8 mouse cellular contexts compared by ENCODE assay signal in the genomic region with DNA sequence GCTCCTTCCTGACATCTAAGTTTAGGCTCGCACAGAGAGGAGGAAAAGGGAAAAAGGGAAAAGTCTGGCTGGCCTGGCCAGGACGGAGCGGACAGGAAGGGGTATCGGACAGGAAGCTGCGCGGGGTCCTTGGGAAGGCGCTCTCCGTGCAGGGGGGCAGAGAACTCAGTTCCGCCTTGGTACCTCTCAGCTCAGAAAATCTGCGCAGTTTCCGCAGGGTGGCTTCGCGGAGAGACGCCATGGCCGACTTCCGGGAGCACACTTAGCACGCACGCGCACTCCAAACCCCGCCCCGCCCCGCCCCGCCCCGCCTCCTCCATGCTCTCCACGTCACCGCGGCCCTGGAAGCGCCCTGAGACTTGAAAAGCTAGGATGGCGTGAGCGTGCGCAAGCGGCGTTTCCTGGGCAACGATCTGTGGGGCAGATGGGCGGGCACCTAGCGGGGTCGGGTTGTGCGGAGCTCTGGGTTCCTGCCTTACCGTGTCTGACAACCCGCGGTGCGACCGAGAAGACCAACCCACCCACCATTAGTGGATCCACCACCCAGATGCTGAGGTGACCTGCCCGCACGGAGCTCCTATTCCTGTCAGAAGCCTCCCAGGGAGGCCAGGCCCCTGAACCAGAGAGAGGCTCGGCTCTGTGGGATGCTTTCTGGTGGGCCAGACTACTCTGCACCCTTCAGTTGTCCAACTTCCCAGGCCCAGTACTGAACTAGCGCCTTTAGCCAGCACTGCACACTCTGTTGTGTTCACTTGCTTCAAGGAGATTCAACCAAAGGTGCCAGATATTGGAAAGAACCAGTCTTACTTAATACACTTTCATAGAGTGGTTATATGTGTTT. TPM values are rescaled to one million over a fixed set of nuclear protein-coding genes. Genes with fewer than 3 reads are reported as not detected.
DNase-seq lines count a peak whose midpoint lies in the region; ATAC-seq lines count a peak whose summit lies in the region.

A gene (minus strand): TSS at position 288 of the 841 bp plus-strand sequence.
A gene (plus strand): TSS at position 319 of the 841 bp plus-strand sequence.

- DNase-seq in Muller cell, postnatal 12 days (ENCODE audit: inconsistent ontology term): peak; percentile 95
- DNase-seq in cerebellum, adult 9-11 months: peak; percentile 94
- peak; percentile 84 to 93 for DNase-seq in frontal cortex, adult 2 months (ENCODE audit: extremely low spot score in 1 of 2, low spot score in 1 of 2)
- DNase-seq in hindbrain, embryonic 11.5 days (ENCODE audit: low spot score): peak; percentile 90
- peak; percentile 93 to 95 for DNase-seq in layer of hippocampus, postnatal 10 days (ENCODE audit: low spot score in 2 of 2)
- DNase-seq in lung, postnatal 10 days: peak; percentile 95
- peak; percentile 87 for DNase-seq in ovary, postnatal 36 days (ENCODE audit: low spot score)
- peak; percentile 81 for DNase-seq in thymus, postnatal 25 days

- H3K36me3 ChIP-seq in hindbrain, embryonic 11.5 days (ENCODE audit: control insufficient read depth, insufficient read depth, low read length): no peaks in the 10 kb centered on the region

- peak within 1 kb of the TSS; percentile 72 for H3K27ac ChIP-seq in hindbrain, embryonic 11.5 days (ENCODE audit: low read depth, low read length)

- H3K9me3 ChIP-seq in hindbrain, embryonic 11.5 days (ENCODE audit: control insufficient read depth, low read length): no peaks in the 10 kb centered on the region

- 1% methylated on average over 46 of the region's 47 CpGs for WGBS in hindbrain, embryonic 11.5 days

- peak within 1 kb of the TSS; percentile 58 for H3K4me2 ChIP-seq in hindbrain, embryonic 11.5 days (replicated peaks; ENCODE audit: low read depth, low read length)

- H3K4me3 ChIP-seq in hindbrain, embryonic 11.5 days (ENCODE audit: low read depth, low read length): peak within 1 kb of the TSS; percentile 65

- ATAC-seq in hindbrain, embryonic 11.5 days (ENCODE audit: low FRiP score): peak; percentile 100

- no peaks in the 10 kb centered on the region for H3K27me3 ChIP-seq in hindbrain, embryonic 11.5 days (ENCODE audit: control insufficient read depth, insufficient read depth, low read length)

- peak within 1 kb of the TSS; percentile 73 for H3K9ac ChIP-seq in hindbrain, embryonic 11.5 days (ENCODE audit: low read depth, low read length)

- H3K4me1 ChIP-seq in hindbrain, embryonic 11.5 days (replicated peaks; ENCODE audit: control insufficient read depth, insufficient read depth, low read length): no peaks in the 10 kb centered on the region; the same call in 1 of the 2 replicates

RNA-seq across cellular contexts. Expression of the first gene that starts in this region (rescaled TPM):
- 21.2 and 24.1 TPM in 2 replicates for polyA plus RNA-seq in frontal cortex, adult 2 months (2012; rRNA removed)
- 20.1 and 20.5 TPM in 2 replicates for polyA plus RNA-seq in hindbrain, embryonic 11.5 days (2014; fragmentation: Nextera tagmentation; extraction: Ambion mirVana)
- 10 to 100 TPM; 21.2 to 24.2 TPM for total RNA-seq in layer of hippocampus, postnatal 10 days (2021)

RNA-seq across cellular contexts. Expression of the second gene that starts in this region (rescaled TPM):
- polyA plus RNA-seq in frontal cortex, adult 2 months (2012; rRNA removed): 0.29 and 0.48 TPM in 2 replicates
- 1.4 and 1.5 TPM in 2 replicates for polyA plus RNA-seq in hindbrain, embryonic 11.5 days (2014; fragmentation: Nextera tagmentation; extraction: Ambion mirVana)
- under 1 TPM; 0.53 to 0.67 TPM for total RNA-seq in layer of hippocampus, postnatal 10 days (2021)

Comparison
In these comparisons a context has a peak if more than half of its experiments do, and no peak if none do; other contexts are left out.
1. Peak in every context shown above with its lines: DNase-seq, ATAC-seq, H3K4me3 ChIP-seq and H3K27ac ChIP-seq.